Mouse (Mus musculus) neutrophil, adult 5-6 weeks (primary cell): ENCODE measurements around the gene Pld1. TPM values are rescaled to one million over a fixed set of nuclear protein-coding genes. Genes with fewer than 3 reads are reported as not detected.

Experiments used
- ATAC-seq: fragments of 151-379, 151-347 bp; 2 replicates; pipeline ENCODE4 v1.8.0; 2017; ENCODE audit warnings: mild to moderate bottlenecking, moderate TSS enrichment; ENCODE audit not compliant: insufficient number of reproducible peaks, poor library complexity, low FRiP score, severe bottlenecking; ENCODE audit errors: extremely low read depth
- total RNA-seq: library from RNA; stranded (forward); fragments of 200-1000 nt; gene quantifications from 2 replicates; pipeline ENCODE4 v1.2.3, GENCODE M21; 2017

Gene Pld1
- total RNA-seq, 1 experiment from 2014 or later = 7.8 TPM

GRCm38 (mm10) chr3:28031643-28032243 is 93.2 kb downstream of the Pld1 start:
- ATAC-seq = no peak

- ATAC-seq = no peak
Observed at GRCm38 (mm10) chr3:28033898-28034297, 95.4 kb downstream of the Pld1 start.

- no peak for ATAC-seq
Observed at GRCm38 (mm10) chr3:28034707-28035333, 96.3 kb downstream of the Pld1 start.

GRCm38 (mm10) chr3:28037320-28037932 is 98.9 kb downstream of the Pld1 start:
- ATAC-seq = no peak

GRCm38 (mm10) chr3:28038106-28038505 is 99.6 kb downstream of the Pld1 start:
- ATAC-seq = no peak

- ATAC-seq = no peak
Observed at GRCm38 (mm10) chr3:28039760-28040159, 101.3 kb downstream of the Pld1 start.

- no peak for ATAC-seq
Observed at GRCm38 (mm10) chr3:28041236-28041635, 102.7 kb downstream of the Pld1 start.

GRCm38 (mm10) chr3:28042366-28042765 is 103.9 kb downstream of the Pld1 start:
- ATAC-seq = no peak

- ATAC-seq = no peak
Observed at GRCm38 (mm10) chr3:28047599-28047998, 109.1 kb downstream of the Pld1 start.

- ATAC-seq = no peak
Observed at GRCm38 (mm10) chr3:28049526-28049925, 111.0 kb downstream of the Pld1 start.

GRCm38 (mm10) chr3:28053076-28053475 is 114.6 kb downstream of the Pld1 start:
- ATAC-seq = no peak

- ATAC-seq = no peak
Observed at GRCm38 (mm10) chr3:28060713-28061112, 122.2 kb downstream of the Pld1 start.

GRCm38 (mm10) chr3:28061155-28061554 is 122.7 kb downstream of the Pld1 start:
- ATAC-seq = no peak

GRCm38 (mm10) chr3:28079211-28079610 is 140.7 kb downstream of the Pld1 start:
- ATAC-seq = no peak

- ATAC-seq = no peak
Observed at GRCm38 (mm10) chr3:28080116-28080515, 141.6 kb downstream of the Pld1 start.

- ATAC-seq = no peak
Observed at GRCm38 (mm10) chr3:28081012-28081411, 142.5 kb downstream of the Pld1 start.

- ATAC-seq = no peak
Observed at GRCm38 (mm10) chr3:28083218-28083617, 144.7 kb downstream of the Pld1 start.

- no peak for ATAC-seq
Observed at GRCm38 (mm10) chr3:28084281-28084680, 145.8 kb downstream of the Pld1 start.

- ATAC-seq = no peak
Observed at GRCm38 (mm10) chr3:28091296-28091695, 152.8 kb downstream of the Pld1 start.

- ATAC-seq = no peak
Observed at GRCm38 (mm10) chr3:28091741-28092140, 153.2 kb downstream of the Pld1 start.
